Mouse (Mus musculus): ENCODE results near the gene Cyb5d1.

Gene Cyb5d1

GRCm38 (mm10) chr11:69415668-69416451 is 20.4 kb upstream of the Cyb5d1 start:
- DNase-seq, result peak; percentile 87

- DNase-seq, result peak; percentile 83
These were observed 19.9 kb upstream of the Cyb5d1 start for GRCm38 (mm10) chr11:69415327-69415667.

DNA sequence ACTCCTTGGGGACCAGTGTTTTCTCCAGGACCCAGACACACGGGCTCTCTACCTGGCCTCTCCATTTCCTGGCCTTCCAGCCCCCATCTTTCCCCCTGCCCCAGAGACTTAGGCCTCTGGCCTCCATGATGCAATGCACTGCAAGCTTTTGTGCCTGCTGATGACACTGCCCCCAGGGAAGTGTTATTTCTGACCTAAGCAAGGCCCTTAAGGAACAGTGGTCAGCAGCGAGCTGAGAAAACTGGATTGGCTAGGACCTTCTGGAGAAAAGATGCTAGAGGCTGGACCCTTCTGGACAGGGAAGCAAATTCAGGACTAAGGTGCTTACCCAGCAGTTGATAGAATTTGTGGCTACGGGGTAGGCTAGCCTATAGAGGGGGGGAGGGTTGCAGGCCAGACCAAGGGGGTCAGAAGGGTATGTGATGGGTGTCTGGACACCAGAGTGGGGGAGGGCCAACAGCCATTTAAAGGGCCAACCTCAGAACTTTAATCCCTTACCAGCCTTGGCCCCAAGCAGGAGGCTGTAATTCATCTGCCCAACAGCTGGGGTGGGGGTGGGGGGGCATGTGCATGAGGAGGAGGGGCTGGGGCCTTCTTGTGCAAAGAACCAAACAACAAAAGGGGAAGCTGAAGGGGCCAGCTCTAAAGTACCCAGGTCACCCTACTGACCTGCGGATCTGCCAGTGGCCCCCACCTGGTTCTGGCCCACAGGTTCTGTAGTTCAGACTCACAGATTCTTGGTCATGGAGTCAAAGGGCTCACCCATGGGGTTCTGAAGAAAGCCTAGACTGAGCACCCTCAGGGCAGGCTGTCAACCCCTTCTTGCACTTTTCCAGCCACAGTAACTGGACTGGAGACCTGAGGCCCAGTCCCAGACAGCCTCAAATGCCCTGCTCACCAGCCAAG is 19.2 kb upstream of the Cyb5d1 start:
- peak; percentile 18 for DNase-seq

DNA sequence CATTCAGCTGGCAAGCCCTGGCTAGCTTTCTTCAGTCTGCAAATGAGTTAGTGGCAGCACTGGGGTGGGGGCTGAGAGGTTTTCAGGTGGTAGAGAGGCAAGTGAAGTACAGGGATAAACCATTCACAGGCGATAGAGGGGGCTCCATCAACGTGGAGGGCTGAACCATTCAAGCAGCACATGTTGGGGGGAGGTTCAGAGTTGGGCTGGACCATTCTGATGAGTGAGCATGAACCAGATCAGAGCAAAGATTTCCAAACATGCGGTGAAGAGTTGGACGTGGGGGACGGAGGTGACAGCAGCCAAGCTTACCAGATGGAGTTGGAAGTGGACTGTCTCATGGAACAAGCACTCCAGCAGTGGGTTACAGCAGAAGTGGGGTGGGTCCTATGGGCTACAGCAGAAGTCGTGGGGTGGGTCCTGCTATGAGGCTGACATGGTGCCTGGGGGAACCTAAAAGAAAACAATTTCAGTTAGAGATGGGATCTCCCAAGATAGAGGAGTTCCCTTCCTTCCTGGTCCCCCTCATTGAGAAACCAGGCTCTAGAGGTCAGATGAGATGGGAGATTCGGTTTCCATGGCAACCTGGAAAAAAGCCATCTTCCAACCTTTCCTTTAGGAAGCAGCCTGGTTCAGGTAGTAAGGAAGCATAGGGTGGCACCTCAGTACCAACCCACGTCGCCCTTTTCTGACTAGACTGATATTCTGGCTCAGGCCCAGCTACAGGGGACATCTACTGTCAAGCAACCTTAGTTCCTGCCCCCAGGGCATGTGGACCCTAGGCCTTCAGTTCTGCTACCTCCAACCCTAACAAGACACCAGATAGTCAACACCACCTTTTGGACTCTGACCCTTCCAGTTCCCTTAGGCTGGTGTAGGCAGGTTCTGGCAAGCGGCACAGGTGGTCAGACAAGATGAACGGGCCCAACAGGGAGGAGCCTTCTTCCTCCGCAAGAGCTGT is 18.1 kb upstream of the Cyb5d1 start, which contains the start of gene Kdm6b:
TSS of gene Kdm6b (minus strand) at position 455 of the 961 bp plus-strand sequence.
- peak; percentile 32 for DNase-seq

DNA sequence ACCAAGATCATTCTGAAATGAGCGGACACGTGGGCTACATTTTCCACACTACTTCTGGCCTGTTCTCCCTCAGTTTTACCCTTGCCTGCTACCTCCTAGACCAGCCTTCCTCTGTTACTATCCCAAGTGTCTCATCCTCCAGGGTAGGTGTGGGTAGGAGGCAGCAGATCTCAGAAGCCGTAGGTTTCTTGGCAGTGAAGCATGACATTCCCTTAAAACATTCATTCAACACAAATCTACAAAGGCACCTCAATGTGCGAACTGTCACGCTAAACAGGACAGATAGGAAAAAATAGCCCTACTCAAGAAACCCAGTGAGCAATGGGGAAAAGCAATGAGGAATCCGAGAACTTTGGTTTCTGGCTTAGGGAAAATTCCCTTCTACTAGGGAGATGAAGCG is 17.1 kb upstream of the Cyb5d1 start:
- DNase-seq, result no peak

DNA sequence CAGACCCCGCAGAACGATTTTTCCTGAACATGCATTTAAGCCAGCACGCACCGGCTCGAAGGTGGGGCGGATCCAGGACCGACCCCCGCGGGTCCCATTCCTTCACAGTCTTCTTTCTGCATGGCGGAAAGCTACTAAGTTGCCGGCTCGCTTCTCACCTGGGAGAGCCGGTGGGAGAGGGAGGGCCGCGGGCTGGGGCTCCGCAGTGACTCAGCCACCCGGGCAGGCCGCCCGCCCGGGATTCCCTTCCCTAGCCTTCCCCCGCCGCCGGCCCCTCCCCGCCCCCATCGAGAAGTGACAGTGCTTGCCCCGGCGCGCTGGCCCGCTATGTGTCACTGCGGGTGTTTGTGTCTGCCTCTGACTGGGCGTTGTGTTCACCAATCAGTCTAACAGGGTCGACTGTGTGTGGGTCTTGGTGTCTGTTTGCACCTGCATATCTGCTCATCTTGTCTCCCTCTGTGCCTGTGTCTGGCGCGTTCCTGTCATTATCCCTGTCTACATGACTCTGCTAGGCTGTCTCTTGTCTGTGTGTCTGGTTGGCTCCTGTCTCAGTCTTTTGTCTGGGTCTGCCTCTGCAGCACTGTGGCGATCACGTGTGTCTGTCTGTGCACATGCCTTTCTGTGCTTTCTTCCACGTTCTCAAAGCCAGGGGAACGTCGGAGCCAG is 16.2 kb upstream of the Cyb5d1 start:
- DNase-seq, result peak; percentile 86

DNA sequence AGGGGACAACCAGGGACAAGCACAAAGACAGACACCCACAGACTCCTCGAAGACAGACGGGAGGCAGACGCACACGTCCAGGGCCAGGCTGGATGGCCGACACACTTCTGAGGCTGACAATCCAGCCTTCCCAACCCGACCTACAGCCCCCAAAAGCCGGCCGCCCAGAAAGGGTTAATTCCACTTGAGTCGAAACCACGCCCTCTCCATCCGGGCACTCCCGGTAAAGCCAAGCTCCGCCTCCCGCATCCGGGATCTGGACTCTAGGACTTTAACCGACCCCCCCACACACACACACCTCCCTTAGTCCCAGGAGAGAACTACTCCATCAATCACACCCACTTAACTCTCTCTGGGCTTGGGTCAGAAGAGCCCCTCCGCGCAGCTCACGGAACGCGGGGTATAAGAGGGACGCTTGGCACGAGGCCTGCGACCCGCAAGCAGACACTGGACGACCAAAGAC is 15.7 kb upstream of the Cyb5d1 start:
- DNase-seq, result peak; percentile 99

GRCm38 (mm10) chr11:69410310-69411072 is 15.1 kb upstream of the Cyb5d1 start:
- DNase-seq, result peak; percentile 78

DNA sequence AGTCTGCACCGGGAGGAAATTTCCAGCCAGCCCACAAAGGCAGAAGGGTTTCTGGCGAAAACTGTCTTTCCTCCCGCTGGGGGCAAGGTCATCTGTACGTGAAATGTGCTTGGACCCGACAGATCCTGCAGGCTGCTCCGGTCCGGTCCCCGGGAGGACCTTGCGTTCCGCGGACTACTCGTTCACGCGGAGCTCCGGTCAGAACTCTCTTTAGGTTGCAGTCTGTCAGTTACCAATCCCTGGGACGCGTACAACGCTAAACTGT is 14.5 kb upstream of the Cyb5d1 start:
- DNase-seq, result no peak

DNA sequence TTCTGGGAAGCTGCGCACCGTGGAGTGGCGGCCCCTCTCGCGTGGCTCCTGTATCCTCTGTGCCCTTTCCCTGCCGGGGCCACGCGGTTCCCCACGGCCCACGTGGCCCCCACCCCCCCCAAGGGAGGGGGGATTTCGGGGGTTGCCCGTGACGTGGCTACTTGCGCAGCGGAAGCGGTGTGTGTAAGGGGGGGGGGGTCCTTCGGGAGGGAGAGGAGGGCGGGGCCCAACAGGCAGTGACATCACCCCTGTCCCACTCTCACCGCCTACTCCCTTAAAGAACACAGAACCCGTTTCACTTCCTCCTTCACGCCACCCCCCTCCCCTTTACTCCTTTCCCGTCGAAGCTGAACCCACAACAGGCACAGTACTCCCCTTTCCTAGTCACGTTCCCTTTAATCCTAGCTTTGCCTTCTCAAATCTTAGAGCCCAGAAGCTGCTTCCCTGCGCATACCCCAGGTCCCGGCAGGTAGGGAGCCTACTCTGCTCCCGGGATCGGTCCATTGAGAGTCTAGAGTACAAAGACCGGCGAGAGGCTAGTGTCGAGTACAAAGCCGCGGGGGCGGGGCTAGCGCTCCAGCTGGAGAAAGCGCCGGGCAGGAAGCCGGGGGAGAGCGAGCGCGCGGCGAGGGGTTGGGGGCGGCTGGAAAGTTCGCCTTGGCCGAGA is 14.1 kb upstream of the Cyb5d1 start:
- peak; percentile 93 for DNase-seq

GRCm38 (mm10) chr11:69408541-69409377 is 13.3 kb upstream of the Cyb5d1 start:
- peak; percentile 87 for DNase-seq

- DNase-seq, result no peak
These were observed 12.2 kb upstream of the Cyb5d1 start for GRCm38 (mm10) chr11:69407724-69408004.

GRCm38 (mm10) chr11:69406867-69407723 is 11.7 kb upstream of the Cyb5d1 start:
- DNase-seq, result no peak

- no peak for DNase-seq
These were observed 10.9 kb upstream of the Cyb5d1 start for GRCm38 (mm10) chr11:69406282-69406681.

GRCm38 (mm10) chr11:69405397-69406200 is 10.2 kb upstream of the Cyb5d1 start:
- DNase-seq, result no peak

GRCm38 (mm10) chr11:69404595-69405396 is 9.4 kb upstream of the Cyb5d1 start:
- DNase-seq, result no peak

Measured in lung, postnatal 10 days (tissue).